ENCODE assay signal across 7 mouse cellular contexts in the genomic region with DNA sequence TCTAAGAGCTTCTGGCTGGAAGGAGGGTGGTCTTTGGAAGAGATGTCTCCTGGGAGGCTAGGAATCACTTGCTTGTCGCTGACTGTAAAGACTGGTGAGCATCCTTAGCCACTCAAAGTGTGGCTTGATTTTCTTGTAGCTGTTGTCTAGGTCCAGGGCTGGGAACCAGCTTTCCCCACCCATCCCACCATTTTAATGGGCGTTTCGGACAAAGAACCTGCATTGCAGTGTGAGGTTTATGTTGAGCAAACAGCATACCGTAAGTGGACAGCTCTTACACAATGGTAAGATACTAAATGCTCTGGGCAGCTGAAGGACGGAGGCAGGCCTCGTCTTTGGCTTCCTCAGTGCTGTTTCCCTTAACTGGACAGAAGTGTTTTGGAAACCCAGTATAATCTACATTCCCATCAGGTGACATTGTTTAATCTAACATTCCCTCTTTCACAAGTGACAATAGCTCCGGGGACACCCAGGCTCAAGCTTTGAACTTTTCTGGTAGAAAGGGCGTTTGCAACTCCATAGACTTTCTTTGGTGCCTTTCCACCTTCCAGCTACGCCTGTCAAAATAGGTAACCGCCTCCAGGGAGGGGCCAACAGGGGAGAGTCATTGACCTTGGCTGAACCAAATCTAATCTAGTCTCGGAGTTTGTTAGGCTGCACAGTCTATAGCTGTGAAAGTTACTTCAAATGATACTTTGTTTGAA. TPM values are rescaled to one million over a fixed set of nuclear protein-coding genes. Genes with fewer than 3 reads are reported as not detected.
DNase-seq lines count a peak whose midpoint lies in the region; ATAC-seq lines count a peak whose summit lies in the region.

No protein-coding gene starts in this region.

- peak; percentile 9 for ATAC-seq in activated CD4-positive, CD25-positive, alpha-beta regulatory T cell, adult 4 months
- ATAC-seq in forebrain, embryonic 15.5 days (replicated peaks): no peak
- peak; percentile 37 for ATAC-seq in intestine, embryonic 16.5 days
- ATAC-seq in neural tube, embryonic 15.5 days (ENCODE audit: low FRiP score): no peak

- no peaks in the 10 kb centered on the region for H3K27me3 ChIP-seq in forebrain, embryonic 15.5 days
- no peaks in the 10 kb centered on the region for H3K27me3 ChIP-seq in intestine, embryonic 16.5 days (replicated peaks; ENCODE audit: control insufficient read depth, insufficient read depth, low read length)
- H3K27me3 ChIP-seq in neural tube, embryonic 15.5 days (replicated peaks): no peaks in the 10 kb centered on the region

- peaks cover 35% of the 10 kb centered on the region for H3K4me1 ChIP-seq in forebrain, embryonic 15.5 days
- H3K4me1 ChIP-seq in intestine, embryonic 16.5 days (ENCODE audit: control insufficient read depth, insufficient read depth, low read length): peaks cover 12% of the 10 kb centered on the region
- H3K4me1 ChIP-seq in neural tube, embryonic 15.5 days: peaks cover 34% of the 10 kb centered on the region

- no peak overlapping the region for H3K9ac ChIP-seq in forebrain, embryonic 15.5 days (replicated peaks)
- no peak overlapping the region for H3K9ac ChIP-seq in intestine, embryonic 16.5 days (ENCODE audit: low read depth, low read length)
- no peak overlapping the region for H3K9ac ChIP-seq in neural tube, embryonic 15.5 days (replicated peaks)

- 27% methylated on average over 11 of the region's 11 CpGs for WGBS in forebrain, embryonic 15.5 days
- WGBS in intestine, embryonic 16.5 days: 36% methylated on average over 11 of the region's 11 CpGs
- WGBS in neural tube, embryonic 15.5 days: 13% methylated on average over 11 of the region's 11 CpGs

- peak; percentile 92 for DNase-seq in ES-CJ7 (ENCODE audit: low read depth, low spot score)
- peak; percentile 52 to 66 for DNase-seq in lung, adult 18-20 months
- no peak for DNase-seq in left cerebral cortex, adult 9 months (ENCODE audit: low spot score in 2 of 2)

- H3K36me3 ChIP-seq in forebrain, embryonic 15.5 days: no peaks in the 10 kb centered on the region
- H3K36me3 ChIP-seq in intestine, embryonic 16.5 days (ENCODE audit: control insufficient read depth, insufficient read depth, low read length): no peaks in the 10 kb centered on the region
- H3K36me3 ChIP-seq in neural tube, embryonic 15.5 days: no peaks in the 10 kb centered on the region

- no peak overlapping the region for H3K27ac ChIP-seq in forebrain, embryonic 15.5 days (replicated peaks)
- no peak overlapping the region for H3K27ac ChIP-seq in intestine, embryonic 16.5 days (ENCODE audit: low read length)
- 0 out of 2 replicates have a peak overlapping the region, but pooled peaks have one; percentile 2 for H3K27ac ChIP-seq in neural tube, embryonic 15.5 days (replicated peaks)

- H3K4me2 ChIP-seq in forebrain, embryonic 15.5 days (replicated peaks): peak overlapping the region; percentile 61
- peak overlapping the region; percentile 82; the same call in 1 of the 2 replicates for H3K4me2 ChIP-seq in intestine, embryonic 16.5 days (ENCODE audit: low read depth, low read length)
- peak overlapping the region; percentile 74 for H3K4me2 ChIP-seq in neural tube, embryonic 15.5 days

- H3K4me3 ChIP-seq in forebrain, embryonic 15.5 days: peak overlapping the region; percentile 92
- H3K4me3 ChIP-seq in intestine, embryonic 16.5 days (ENCODE audit: low read length): peak overlapping the region; percentile 92; the same call in 1 of the 2 replicates
- peak overlapping the region; percentile 89 for H3K4me3 ChIP-seq in neural tube, embryonic 15.5 days (replicated peaks)

- H3K9me3 ChIP-seq in forebrain, embryonic 15.5 days: no peaks in the 10 kb centered on the region
- H3K9me3 ChIP-seq in intestine, embryonic 16.5 days (ENCODE audit: control insufficient read depth, low read length): no peaks in the 10 kb centered on the region
- H3K9me3 ChIP-seq in neural tube, embryonic 15.5 days (replicated peaks): no peaks in the 10 kb centered on the region

RNA-seq across cellular contexts. Expression of a gene that starts 1.7 kb away (rescaled TPM):
- polyA plus RNA-seq in activated CD4-positive, CD25-positive, alpha-beta regulatory T cell, adult 4 months (2017; shearing (Covaris generic)): 10 to 100 TPM; 21.4 to 26.6 TPM
- polyA plus RNA-seq in forebrain, embryonic 15.5 days (2015; fragmentation: Nextera tagmentation; extraction: Ambion mirVana): 20.9 and 23.4 TPM in 2 replicates
- polyA plus RNA-seq in intestine, embryonic 16.5 days (2015; fragmentation: Nextera tagmentation; extraction: Ambion mirVana): 9.5 and 10.3 TPM in 2 replicates
- 16.1 and 18.3 TPM in 2 replicates for polyA plus RNA-seq in neural tube, embryonic 15.5 days (2015; fragmentation: Nextera tagmentation; extraction: Ambion mirVana)

Comparison
In these comparisons a context has a peak if more than half of its experiments do, and no peak if none do; other contexts are left out.
1. DNase-seq: peak in ES-CJ7 (single experiment) and lung, adult 18-20 months (2 of 2); none in left cerebral cortex, adult 9 months (0 of 2).
2. ATAC-seq: peak in activated CD4-positive, CD25-positive, alpha-beta regulatory T cell, adult 4 months (single experiment) and intestine, embryonic 16.5 days (single experiment); none in forebrain, embryonic 15.5 days (single experiment) and neural tube, embryonic 15.5 days (single experiment).
3. Peak in every context shown above with its lines, with median percentiles within 50 percentile points of each other: H3K4me2 ChIP-seq and H3K4me3 ChIP-seq.